Mouse (Mus musculus) hindbrain, embryonic 10.5 days (tissue): ENCODE results near the gene Itgax. TPM values are rescaled to one million over a fixed set of nuclear protein-coding genes. Genes with fewer than 3 reads are reported as not detected.

Experiments
- DNase-seq: peaks from one replicate; pipeline ENCODE4 v3.0.0-alpha.2; 2017; ENCODE audit warnings: low spot score
- H3K27ac ChIP-seq: fragments of 300-500 bp; sonication (generic); 2 replicates; pipeline ENCODE4 v1.5.1; 2016; ENCODE audit warnings: mild to moderate bottlenecking, moderate library complexity
- H3K27me3 ChIP-seq: fragments of 300-500 bp; sonication (generic); 2 replicates; pipeline ENCODE4 v1.6.1; 2016; ENCODE audit warnings: mild to moderate bottlenecking; ENCODE audit not compliant: poor library complexity, insufficient read depth, severe bottlenecking
- H3K36me3 ChIP-seq: fragments of 300-500 bp; sonication (generic); 2 replicates; pipeline ENCODE4 v1.6.1; 2016; ENCODE audit warnings: mild to moderate bottlenecking, moderate library complexity
- H3K4me1 ChIP-seq: fragments of 300-500 bp; sonication (generic); replicated peaks from 2 replicates; pipeline ENCODE4 v1.6.1; 2016; ENCODE audit warnings: mild to moderate bottlenecking
- H3K4me3 ChIP-seq: fragments of 300-500 bp; sonication (generic); 2 replicates; pipeline ENCODE4 v1.5.1; 2016; ENCODE audit warnings: mild to moderate bottlenecking, moderate library complexity
- H3K9me3 ChIP-seq: fragments of 300-500 bp; sonication (generic); 2 replicates; pipeline ENCODE4 v1.6.1; 2016; ENCODE audit warnings: mild to moderate bottlenecking, moderate library complexity
- WGBS: fragments of 180-500 bp; shearing (Covaris S2); methylation state at CpG from one replicate; pipeline ENCODE4 v1.1.7; 2016; 5-methylcytosine and 5-hydroxymethylcytosine counted together
- polyA plus RNA-seq: library from polyadenylated mRNA; unstranded; fragments of >200 nt; fragmentation: Nextera tagmentation; extraction: Ambion mirVana; gene quantifications from 2 replicates; pipeline ENCODE4 v1.2.1, GENCODE M21; 2016

The Itgax gene
- polyA plus RNA-seq: not detected in 2 replicates

GRCm38 (mm10) chr7:128128741-128129720 is at the start of gene Itgax:
Itgax (plus strand) TSS chr7:128129547.
- WGBS: 84% methylated on average over 8 of the region's 8 CpGs
- no peak for DNase-seq
- Histone ChIP-seq H3K27ac (no peak within 1 kb of the TSS), H3K9me3 (no peaks in the 10 kb centered on the region), H3K27me3 (no peaks in the 10 kb centered on the region), H3K4me1 (no peaks in the 10 kb centered on the region), H3K4me3 (no peak within 1 kb of the TSS), H3K36me3 (no peaks in the 10 kb centered on the region)

DNA sequence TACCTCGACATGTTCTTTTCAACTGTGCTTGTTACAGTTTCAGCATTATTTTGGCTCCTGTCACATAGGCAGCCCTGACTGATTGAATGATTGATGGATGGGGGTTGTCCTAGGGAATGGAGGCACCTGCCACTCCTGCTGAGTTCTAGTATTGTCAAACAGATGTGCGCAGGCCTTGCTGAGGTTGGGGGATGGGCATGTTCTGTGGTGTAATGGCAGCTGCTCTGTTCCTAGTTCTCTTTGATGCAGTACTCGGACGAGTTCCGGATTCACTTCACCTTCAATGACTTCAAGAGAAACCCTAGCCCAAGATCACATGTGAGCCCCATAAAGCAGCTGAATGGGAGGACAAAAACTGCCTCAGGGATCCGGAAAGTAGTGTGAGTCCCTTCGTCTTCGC is 49.3 kb upstream of the Itgax start:
- Histone ChIP-seq H3K4me3 (no peak overlapping the region), H3K36me3 (no peaks in the 10 kb centered on the region), H3K4me1 (no peaks in the 10 kb centered on the region), H3K27me3 (no peaks in the 10 kb centered on the region), H3K9me3 (no peaks in the 10 kb centered on the region), H3K27ac (no peak overlapping the region)
- WGBS: 80% methylated on average over 8 of the region's 8 CpGs
- no peak for DNase-seq

DNA sequence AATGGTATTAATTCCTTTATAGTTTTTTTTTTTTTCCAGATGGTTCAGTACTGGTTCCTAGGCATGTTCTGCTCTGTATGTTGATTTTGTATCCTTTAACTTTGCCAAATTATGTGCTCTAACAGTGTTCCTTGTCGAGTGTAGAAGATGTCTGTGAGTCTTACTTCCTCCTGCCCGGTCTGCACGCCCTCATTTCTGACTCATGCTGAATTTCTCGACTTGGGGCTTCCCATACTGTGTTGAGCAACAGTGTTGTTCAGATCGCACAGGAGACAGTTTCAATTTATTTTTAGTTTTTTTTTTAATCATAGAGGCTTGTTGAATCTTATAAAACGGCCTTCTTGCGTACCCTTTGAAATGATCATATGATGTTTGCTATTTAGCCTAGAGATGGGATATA is 40.2 kb upstream of the Itgax start:
- Histone ChIP-seq H3K9me3 (no peaks in the 10 kb centered on the region), H3K27ac (no peak overlapping the region), H3K36me3 (no peaks in the 10 kb centered on the region), H3K27me3 (no peaks in the 10 kb centered on the region), H3K4me1 (no peaks in the 10 kb centered on the region), H3K4me3 (no peak overlapping the region)
- WGBS: 89% methylated on average over 7 of the region's 7 CpGs
- DNase-seq: no peak

- Histone ChIP-seq H3K4me1 (no peaks in the 10 kb centered on the region), H3K4me3 (no peak overlapping the region), H3K36me3 (no peaks in the 10 kb centered on the region), H3K27ac (no peak overlapping the region), H3K9me3 (no peaks in the 10 kb centered on the region), H3K27me3 (no peaks in the 10 kb centered on the region)
- 91% methylated on average over 1 of the region's 1 CpGs for WGBS
- DNase-seq: no peak
Observed at GRCm38 (mm10) chr7:128098135-128098534, 31.2 kb upstream of the Itgax start.

- Histone ChIP-seq H3K4me1 (no peaks in the 10 kb centered on the region), H3K27me3 (no peaks in the 10 kb centered on the region), H3K27ac (no peak overlapping the region), H3K36me3 (no peaks in the 10 kb centered on the region), H3K9me3 (no peaks in the 10 kb centered on the region), H3K4me3 (no peak overlapping the region)
- no peak for DNase-seq
- WGBS: 73% methylated on average over 2 of the region's 2 CpGs
Observed at GRCm38 (mm10) chr7:128100742-128101357, 28.5 kb upstream of the Itgax start.

GRCm38 (mm10) chr7:128105246-128105645 is 24.1 kb upstream of the Itgax start:
- WGBS: 82% methylated on average over 4 of the region's 4 CpGs
- DNase-seq: no peak

GRCm38 (mm10) chr7:128107462-128107861 is 21.9 kb upstream of the Itgax start:
- no peak overlapping the region for H3K4me3 ChIP-seq
- H3K4me1 ChIP-seq: no peaks in the 10 kb centered on the region
- no peaks in the 10 kb centered on the region for H3K27me3 ChIP-seq
- 89% methylated on average over 7 of the region's 7 CpGs for WGBS
- no peak overlapping the region for H3K27ac ChIP-seq
- H3K36me3 ChIP-seq: no peaks in the 10 kb centered on the region
- no peaks in the 10 kb centered on the region for H3K9me3 ChIP-seq
- DNase-seq: no peak

More at GRCm38 (mm10) chr7:128105246-128105645, 24.1 kb upstream of the Itgax start:
- H3K27ac ChIP-seq: no peak overlapping the region
- no peaks in the 10 kb centered on the region for H3K9me3 ChIP-seq
- H3K4me1 ChIP-seq: no peaks in the 10 kb centered on the region
- H3K27me3 ChIP-seq: no peaks in the 10 kb centered on the region
- no peak overlapping the region for H3K4me3 ChIP-seq
- H3K36me3 ChIP-seq: no peaks in the 10 kb centered on the region

DNA sequence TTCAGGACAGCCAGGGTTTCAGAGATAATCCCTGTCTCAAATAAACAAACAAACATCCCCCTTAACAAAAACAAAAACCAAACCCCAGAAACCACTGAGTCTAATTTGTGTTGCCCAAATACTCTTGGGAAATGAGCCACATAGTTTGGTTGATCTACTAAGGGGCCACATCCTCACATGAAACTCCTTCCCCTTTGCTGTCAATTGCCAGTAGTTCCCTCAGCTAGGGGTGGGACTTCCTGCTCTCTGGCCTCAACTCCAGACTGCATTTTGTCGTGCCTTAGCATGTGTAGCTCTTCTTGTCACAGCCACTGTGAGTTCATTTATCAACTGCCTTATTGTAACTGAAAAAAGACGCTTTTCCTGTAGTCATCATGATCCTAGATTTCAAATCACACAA is 19.0 kb upstream of the Itgax start:
- H3K27me3 ChIP-seq: no peaks in the 10 kb centered on the region
- H3K27ac ChIP-seq: no peak overlapping the region
- DNase-seq: no peak
- WGBS: 83% methylated on average over 2 of the region's 2 CpGs
- no peaks in the 10 kb centered on the region for H3K36me3 ChIP-seq
- H3K4me1 ChIP-seq: no peaks in the 10 kb centered on the region
- H3K4me3 ChIP-seq: no peak overlapping the region
- H3K9me3 ChIP-seq: no peaks in the 10 kb centered on the region

DNA sequence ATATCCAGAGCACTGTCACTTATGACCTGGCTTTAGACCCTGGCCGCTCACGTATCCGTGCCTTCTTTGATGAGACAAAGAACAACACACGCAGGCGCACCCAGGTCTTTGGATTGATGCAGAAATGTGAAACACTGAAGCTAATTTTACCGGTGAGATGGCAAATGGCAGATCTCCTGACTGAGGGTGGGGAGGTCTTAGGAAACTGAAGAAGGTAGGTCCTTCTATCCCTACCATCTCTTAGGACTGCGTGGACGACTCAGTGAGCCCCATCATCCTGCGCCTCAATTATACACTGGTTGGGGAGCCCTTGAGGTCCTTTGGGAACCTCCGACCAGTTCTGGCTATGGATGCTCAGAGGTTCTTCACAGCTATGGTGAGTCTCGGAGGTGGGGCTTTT is 17.2 kb upstream of the Itgax start:
- Histone ChIP-seq H3K9me3 (no peaks in the 10 kb centered on the region), H3K4me3 (no peak overlapping the region), H3K4me1 (0 out of 2 replicates have a peak, but pooled peaks cover 2% of the 10 kb centered on the region), H3K27ac (no peak overlapping the region), H3K36me3 (no peaks in the 10 kb centered on the region), H3K27me3 (no peaks in the 10 kb centered on the region)
- 89% methylated on average over 11 of the region's 11 CpGs for WGBS
- no peak for DNase-seq

DNA sequence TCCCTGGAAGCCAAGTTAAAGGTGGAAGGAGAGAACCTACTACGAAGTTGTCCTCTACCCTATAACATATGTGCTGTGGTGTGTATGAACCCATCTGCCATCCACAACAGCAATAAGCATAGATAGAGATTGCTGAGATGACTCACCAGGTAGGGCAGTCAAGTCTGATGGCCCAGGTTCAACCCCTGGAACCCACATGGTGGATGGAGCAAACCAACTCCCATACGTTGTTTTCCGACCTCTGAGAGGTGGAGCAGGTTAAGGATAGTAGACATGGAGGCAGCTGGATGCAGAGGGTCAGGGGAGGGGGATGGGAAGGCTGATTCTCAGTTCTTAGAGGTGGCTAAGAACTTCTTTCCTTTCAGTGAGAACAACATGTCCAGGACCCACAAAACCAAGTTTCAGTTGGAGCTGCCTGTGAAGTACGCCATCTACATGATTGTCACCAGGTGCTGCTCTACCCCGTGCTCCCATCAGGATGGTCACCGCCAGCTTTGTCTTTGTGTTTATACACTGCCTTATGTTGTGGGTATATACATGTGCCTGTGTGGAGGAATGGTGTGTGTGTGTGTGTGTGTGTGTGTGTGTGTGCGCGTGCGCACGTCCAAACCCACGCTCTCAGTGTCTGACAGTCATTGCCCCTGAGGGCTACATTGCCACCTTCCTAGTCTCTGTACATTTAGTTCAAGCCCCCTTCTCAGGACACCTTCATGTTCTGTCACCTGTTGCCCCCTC is 14.8 kb upstream of the Itgax start:
- H3K4me3 ChIP-seq: no peak overlapping the region
- H3K27ac ChIP-seq: no peak overlapping the region
- no peaks in the 10 kb centered on the region for H3K36me3 ChIP-seq
- H3K27me3 ChIP-seq: no peaks in the 10 kb centered on the region
- DNase-seq: no peak
- H3K4me1 ChIP-seq: 0 out of 2 replicates have a peak, but pooled peaks cover 3% of the 10 kb centered on the region
- no peaks in the 10 kb centered on the region for H3K9me3 ChIP-seq
- 93% methylated on average over 11 of the region's 11 CpGs for WGBS

DNA sequence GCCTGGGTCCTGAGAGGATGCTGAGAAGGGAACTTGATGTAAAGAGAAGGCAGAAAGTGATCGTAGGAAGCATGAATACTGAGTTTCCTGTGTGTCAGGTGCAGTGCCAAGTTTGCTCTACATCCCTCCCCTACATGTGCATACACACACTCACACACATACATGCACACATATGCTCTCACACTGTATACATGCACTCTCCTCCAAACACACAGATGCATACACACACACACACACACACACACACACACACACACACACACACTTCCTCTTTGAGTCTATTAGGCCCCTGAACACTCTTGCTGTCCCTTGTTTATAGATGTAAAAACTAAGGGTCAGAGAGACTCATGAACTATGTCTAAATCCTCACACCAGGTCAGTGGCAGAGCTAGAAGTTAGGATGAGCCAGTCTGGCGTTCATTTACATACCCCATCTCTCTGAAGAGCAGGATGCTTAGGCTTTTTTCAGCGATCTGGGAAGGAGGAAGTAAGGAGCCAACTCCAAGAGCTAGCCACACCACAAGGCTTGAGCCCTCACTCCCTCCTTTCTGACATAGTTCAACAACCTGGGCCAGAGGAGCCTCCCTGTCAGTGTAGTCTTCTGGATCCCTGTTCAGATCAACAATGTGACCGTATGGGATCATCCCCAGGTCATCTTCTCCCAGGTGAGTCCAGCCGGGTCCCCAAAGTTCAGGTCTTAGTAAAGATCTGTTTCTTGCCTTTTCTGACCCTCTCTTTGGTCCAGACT is 14.0 kb upstream of the Itgax start:
- no peak for DNase-seq
- Histone ChIP-seq H3K36me3 (no peaks in the 10 kb centered on the region), H3K27me3 (no peaks in the 10 kb centered on the region), H3K9me3 (no peaks in the 10 kb centered on the region), H3K27ac (no peak overlapping the region), H3K4me1 (0 out of 2 replicates have a peak, but pooled peaks cover 3% of the 10 kb centered on the region), H3K4me3 (no peak overlapping the region)
- 79% methylated on average over 5 of the region's 5 CpGs for whole genome bisulfite sequencing

- WGBS: 96% methylated on average over 5 of the region's 5 CpGs
Observed at GRCm38 (mm10) chr7:128116396-128116795, 13.0 kb upstream of the Itgax start.

More at GRCm38 (mm10) chr7:128116396-128116795, 13.0 kb upstream of the Itgax start:
- no peak overlapping the region for H3K27ac ChIP-seq
- H3K4me1 ChIP-seq: 0 out of 2 replicates have a peak, but pooled peaks cover 3% of the 10 kb centered on the region
- no peak for DNase-seq
- H3K4me3 ChIP-seq: no peak overlapping the region
- no peaks in the 10 kb centered on the region for H3K9me3 ChIP-seq
- no peaks in the 10 kb centered on the region for H3K27me3 ChIP-seq
- no peaks in the 10 kb centered on the region for H3K36me3 ChIP-seq
